Mouse (Mus musculus) layer of hippocampus, adult 2 months (tissue): ENCODE data around the gene Thyn1. TPM values are rescaled to one million over a fixed set of nuclear protein-coding genes. Genes with fewer than 3 reads are reported as not detected.

Experiments
- DNase-seq, 2 experiments: peaks; one replicate each; pipeline ENCODE4 v3.0.0; 2022; ENCODE audit warnings: low spot score in 2 of 2
- H3K27ac ChIP-seq: fragments of 200-600 bp; 2 replicates; pipeline ENCODE4 v1.8.1; 2022
- H3K4me3 ChIP-seq: fragments of 200-600 bp; 2 replicates; pipeline ENCODE4 v1.8.1; 2022; ENCODE audit warnings: mild to moderate bottlenecking
- CTCF ChIP-seq: fragments of 200-600 bp; conservative IDR thresholded peaks from 2 replicates; pipeline ENCODE4 v1.8.1; 2022; ENCODE audit warnings: antibody characterized with exemption, mild to moderate bottlenecking, moderate library complexity
- total RNA-seq, 2 experiments: library from RNA; stranded (reverse); gene quantifications; 2 replicates each; pipeline ENCODE4 v1.2.3; 2021

Thyn1 gene
- total RNA-seq, 2 experiments from 2014 or later, result 98.7 to 107 TPM

DNA sequence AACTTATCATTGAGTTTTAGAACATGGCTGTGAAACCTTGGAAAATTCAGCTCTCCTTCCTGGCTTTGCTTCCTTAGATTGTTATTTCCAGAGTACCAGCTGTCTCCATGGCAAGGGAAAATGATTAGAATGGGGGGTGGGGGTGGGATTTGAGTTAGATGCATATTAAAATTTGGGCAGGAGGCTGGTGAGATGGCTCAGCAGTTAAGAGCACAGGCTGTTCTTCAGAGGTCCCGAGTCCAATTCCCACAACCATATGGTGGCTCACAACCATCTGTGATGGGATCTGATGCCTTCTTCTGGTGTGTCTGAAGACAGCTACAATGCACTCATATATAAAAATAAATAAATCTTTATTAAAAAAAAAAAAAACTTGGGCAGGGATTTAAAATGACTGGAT is 6.4 kb downstream of the Thyn1 start:
- Histone ChIP-seq H3K27ac (peak overlapping the region; percentile 91), H3K4me3 (no peak overlapping the region)
- TF ChIP-seq CTCF, result no peak
- peak; percentile 67 to 83 for DNase-seq

DNA sequence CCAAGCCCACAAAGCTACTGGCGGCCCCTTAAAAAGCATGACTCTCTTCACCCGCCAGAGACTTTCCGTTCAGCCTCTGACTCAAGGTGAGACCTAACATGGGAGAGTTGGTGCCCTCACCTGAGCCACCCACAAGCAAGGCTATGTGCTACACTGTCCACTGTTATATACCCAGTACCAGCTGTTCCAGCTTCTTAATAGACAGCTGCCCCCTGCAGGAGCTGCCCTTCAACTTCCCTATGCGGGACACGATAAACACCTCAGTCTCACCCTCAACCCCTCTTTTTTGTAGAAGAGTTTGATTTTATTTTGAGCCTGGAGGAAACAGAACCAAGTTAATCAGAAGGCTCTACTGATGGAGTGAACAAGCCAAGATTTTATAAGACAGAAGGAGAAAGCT is 7.4 kb downstream of the Thyn1 start:
- no peak for DNase-seq
- H3K4me3 ChIP-seq, result no peak overlapping the region
- peak; percentile 29; the same call in 1 of the 2 replicates for TF ChIP-seq CTCF
- peak overlapping the region; percentile 91 for H3K27ac ChIP-seq

DNA sequence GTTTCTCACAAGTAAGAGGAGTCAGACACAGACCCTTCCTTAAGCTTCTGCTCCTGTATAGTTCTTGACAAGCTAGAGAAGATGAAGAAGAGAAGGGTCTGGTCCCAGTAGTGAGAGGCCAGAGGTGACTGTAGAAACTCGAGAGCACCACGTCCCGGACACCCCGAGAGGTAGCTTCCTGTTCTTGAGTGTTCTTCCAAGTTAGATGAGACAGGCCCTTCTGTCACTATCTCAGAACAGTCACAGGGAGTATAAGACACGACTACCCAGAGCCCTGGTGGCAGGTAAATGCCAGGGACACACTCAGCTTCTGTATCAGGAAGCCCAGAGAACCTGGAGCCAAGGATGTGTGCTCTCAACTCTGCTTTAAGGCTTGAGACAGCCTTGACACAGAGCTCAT is 9.7 kb downstream of the Thyn1 start:
- Histone ChIP-seq H3K27ac (peak overlapping the region; percentile 91; the same call in 1 of the 2 replicates), H3K4me3 (no peak overlapping the region)
- DNase-seq, result no peak
- TF ChIP-seq CTCF, result no peak

DNA sequence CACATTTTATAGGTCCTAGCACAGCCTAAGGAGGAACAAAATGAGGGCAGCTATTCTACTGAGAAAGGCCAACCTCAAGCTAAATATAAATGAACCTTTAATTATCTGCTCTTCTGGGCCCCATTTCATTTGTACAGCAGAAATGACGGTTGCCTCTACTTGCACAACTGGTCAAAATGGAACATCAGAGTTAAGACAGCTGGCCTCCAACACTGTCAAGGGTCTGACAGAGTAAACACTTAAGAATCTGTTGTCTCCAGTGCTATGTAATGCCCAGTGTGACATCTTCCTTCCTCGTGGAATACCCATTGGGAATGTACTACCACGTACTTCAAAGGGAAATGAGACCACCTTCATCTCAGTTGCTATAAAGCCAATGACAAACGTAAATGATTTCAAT is 12.1 kb downstream of the Thyn1 start:
- no peak for DNase-seq
- Histone ChIP-seq H3K27ac (no peak overlapping the region), H3K4me3 (no peak overlapping the region)
- TF ChIP-seq CTCF, result no peak

DNA sequence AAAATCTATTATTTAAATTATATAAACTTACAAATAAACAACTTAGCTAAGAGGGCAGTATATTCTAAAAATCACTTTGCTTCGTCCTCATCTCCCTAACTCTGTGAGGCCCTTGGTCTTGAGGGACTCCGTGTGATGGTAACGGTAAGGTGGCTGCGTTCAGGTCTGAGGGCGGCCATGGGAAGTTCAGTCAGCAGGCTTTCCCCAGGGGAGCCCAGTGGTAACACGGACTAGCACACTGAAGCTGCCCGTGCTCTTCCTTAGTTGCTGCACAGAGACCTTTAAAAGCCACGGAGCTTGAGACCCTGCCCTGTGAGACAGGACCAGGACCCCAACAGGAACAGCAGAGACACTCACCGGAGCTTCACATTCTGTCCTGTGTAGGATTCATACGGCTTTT is 19.5 kb downstream of the Thyn1 start:
- H3K27ac ChIP-seq, result no peak overlapping the region
- DNase-seq, result no peak
- H3K4me3 ChIP-seq, result no peak overlapping the region
- TF ChIP-seq CTCF, result no peak

DNA sequence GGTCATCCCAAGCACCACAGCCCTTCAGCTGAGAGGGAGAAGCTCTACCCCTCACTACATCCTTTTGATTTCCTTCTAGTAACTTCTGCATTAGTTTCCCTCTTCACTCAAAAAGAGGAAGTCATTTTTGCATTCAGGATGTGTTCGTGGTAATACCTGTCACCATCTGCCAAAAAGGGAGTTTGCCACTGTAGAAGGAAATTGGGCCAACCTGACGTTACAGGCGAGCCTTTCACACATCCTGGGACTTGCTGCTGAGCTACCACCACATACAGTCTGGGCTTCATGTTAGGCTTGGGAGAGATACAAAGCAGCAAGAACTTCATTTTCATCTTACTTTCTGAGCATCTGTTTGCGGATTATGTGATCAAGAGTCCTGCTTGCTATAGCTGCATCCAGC is 24.2 kb downstream of the Thyn1 start:
- Histone ChIP-seq H3K27ac (no peak overlapping the region), H3K4me3 (peak overlapping the region; percentile 13; the same call in 1 of the 2 replicates)
- no peak for TF ChIP-seq CTCF
- no peak for DNase-seq

DNA sequence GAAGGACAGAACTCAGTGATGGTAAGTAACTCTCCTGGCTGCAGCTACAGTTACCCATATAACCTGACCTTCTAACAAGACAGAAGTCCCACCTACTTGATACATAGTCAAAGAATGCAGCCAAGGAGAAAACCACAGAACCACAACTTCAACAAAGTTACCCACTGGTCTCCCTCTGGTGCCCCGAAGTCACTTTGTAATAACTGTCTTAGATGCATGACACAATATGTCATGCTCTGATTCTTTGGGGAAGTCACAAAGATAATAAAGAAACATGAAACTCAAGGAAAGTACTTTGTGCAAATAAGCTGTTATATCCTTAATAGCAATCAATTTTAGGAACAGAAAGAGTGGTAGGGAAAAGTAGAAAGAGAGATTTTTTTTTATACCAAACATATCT is 27.2 kb downstream of the Thyn1 start:
- H3K27ac ChIP-seq, result no peak overlapping the region
- peak overlapping the region; percentile 100 for H3K4me3 ChIP-seq
- no peak for TF ChIP-seq CTCF
- no peak for DNase-seq

DNA sequence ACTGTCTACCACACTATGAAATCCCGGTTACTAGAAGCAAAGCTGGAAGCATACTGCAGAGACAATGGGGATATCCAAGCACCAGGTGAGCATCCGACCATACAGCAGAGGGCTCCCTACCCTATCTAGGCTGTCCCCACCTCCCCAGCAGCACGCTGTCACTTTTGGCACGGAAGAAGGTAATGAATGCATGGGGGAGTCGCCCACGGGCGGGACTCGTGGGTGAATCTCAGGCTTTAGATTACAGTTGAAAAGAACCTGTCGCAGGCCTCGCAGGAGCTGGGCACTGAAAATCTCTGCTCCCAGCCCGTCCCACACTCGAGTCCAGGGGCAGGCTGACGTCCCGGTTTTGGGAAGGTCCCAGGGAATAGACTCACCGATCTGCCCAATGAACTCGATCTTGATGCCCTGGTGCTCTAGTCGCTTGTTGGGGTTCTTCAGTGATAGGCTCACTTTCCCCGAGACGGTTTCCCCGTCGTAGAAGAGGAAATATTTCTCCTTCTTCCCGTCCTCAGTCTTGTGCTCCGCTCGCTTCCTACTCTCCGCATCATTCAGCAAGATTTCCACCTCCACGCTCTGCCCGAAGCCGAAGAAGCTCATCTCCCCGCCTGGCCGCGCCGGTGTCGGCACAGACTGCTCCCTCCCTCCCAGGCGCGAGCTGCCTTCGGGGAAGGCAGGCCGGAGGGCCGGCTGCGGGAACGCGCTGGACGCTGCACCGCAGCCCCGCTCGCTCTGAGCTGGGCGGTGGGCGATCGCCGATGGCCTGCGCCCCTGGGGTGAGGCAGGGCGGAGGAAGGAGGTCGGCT is 29.7 kb downstream of the Thyn1 start:
- peak overlapping the region; percentile 100 for H3K4me3 ChIP-seq
- peak; percentile 53 for TF ChIP-seq CTCF
- peak; percentile 60 to 73 for DNase-seq
- H3K27ac ChIP-seq, result peak overlapping the region; percentile 94

DNA sequence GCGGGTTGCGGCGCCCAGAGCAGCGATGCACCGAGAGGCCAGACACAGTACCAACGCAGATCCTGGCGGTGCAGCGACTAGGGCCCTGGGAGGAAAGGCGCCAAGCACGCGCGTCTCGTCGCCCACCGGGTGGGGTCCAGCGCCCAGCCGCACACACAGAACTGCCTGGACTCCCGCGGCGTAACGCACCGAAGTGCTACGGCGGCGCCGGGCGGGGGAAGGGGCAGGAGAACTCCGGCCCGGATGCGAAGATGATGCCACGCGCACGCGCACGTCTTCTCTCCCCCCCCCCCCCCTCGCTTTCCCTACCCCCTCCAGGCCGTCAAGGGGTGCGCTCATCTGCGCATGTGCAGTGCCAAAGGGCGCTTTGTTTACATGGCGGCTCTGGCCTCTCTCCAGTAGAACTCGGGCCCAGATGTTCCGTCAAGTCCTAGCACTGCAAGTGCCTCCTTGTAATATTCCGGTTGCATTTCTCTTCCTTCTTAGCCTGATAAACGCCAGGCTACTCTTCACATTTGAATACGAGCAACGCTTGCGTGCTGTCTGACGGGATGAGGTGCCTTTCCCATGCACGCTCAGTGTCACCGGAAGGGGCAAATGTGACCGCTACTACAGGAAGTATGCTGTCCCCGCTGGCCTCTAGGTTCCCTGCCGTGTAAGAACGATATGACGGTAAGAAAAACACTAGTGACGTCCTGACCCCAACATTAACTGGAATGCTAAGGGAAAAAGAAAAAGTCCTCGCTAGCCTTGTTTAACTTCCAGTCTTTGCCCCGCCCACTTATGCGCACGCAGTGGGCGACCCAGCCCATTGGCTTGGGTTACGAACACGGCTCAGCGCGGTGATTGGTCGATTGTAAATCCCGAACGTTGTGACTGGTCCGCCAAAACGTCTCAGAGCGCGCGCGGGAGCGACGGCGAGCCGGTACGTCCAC is 30.6 kb downstream of the Thyn1 start, which contains the start of the genes Vps26b and Ncapd3:
Gene Vps26b (minus strand): TSS at position 238 of the 935 bp plus-strand sequence.
Gene Ncapd3 (plus strand): TSS at position 348 of the 935 bp plus-strand sequence.
- Histone ChIP-seq H3K27ac (peak within 1 kb of the TSS; percentile 94), H3K4me3 (peak within 1 kb of the TSS; percentile 100)
- peak; percentile 60 for TF ChIP-seq CTCF
- DNase-seq, result peak; percentile 94 to 95

DNA sequence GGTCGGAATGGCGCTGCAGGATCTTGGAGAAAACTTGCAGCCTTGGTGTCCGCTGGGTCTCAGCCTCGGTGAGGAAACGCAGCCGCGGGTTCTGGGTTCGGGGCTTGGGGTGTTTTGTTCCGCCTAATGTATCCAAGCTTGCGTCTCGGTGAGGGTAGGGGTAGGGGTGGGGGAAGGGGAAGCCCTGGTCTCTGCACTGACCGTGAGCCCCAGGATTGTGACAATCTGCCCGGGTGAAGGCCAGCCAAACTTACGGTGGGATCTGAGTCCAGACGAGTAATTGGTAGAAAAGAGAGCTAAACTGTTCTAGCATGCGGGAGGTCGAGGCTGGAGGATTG is 31.2 kb downstream of the Thyn1 start:
- H3K27ac ChIP-seq, result peak overlapping the region; percentile 94
- H3K4me3 ChIP-seq, result peak overlapping the region; percentile 100
- no peak for TF ChIP-seq CTCF
- no peak for DNase-seq

DNA sequence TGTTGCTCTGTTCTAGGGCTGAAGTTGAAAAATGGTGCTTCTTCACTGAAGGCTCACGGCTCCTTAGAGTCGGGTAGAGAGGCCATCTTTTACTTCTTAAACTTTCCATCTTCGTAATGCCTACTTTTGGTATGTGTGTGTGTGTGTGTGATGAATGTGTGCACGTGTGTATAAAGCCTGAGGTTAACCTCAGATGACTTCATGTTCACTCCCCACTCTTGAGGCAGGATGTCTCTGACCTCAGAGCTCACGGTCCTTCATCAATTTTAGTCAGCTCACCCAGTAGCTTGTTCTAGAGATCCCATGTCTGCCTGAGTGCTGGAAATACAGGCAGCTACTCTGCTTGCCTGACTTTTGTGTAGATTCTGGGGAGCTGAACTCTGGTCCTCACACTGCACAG is 44.4 kb downstream of the Thyn1 start:
- Histone ChIP-seq H3K27ac (no peak overlapping the region), H3K4me3 (no peak overlapping the region)
- no peak for DNase-seq
- no peak for TF ChIP-seq CTCF

DNA sequence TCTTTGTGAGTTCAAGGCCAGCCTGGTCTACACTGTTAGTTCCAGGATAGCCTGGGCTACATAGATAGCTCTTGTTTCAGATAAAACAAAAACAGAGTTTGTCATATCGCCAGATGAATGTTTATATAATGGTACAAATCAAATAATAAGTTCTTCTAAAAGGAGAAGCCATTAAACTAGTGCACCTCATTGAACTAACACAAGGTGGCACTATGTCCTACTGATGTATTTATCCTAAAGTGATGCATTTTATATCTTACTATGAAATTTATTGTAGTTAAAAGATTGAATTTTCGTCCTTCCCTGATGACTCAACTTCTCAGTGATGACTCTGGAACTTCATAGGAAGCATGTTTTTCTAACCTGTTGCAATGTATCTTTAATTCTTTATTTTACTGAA is 50.0 kb downstream of the Thyn1 start:
- no peak for DNase-seq
- Histone ChIP-seq H3K4me3 (no peak overlapping the region), H3K27ac (no peak overlapping the region)
- TF ChIP-seq CTCF, result peak; percentile 77

Other genes starting within 250 kb of the Thyn1 start
- gene Glb1l2, start 193.2 kb upstream of the Thyn1 start, total RNA-seq, result under 1 TPM; 0.49 to 0.69 TPM
- not detected for gene Glb1l3, start 138.8 kb upstream of the Thyn1 start, total RNA-seq
- gene Gm1110, start 76.6 kb upstream of the Thyn1 start, total RNA-seq, result not detected
- gene Acad8, start 144 bp upstream of the Thyn1 start, total RNA-seq, result 10 to 100 TPM; 37.6 to 40.7 TPM
- 100 to 1,000 TPM; 106 to 111 TPM for gene Vps26b, start 30.4 kb downstream of the Thyn1 start, total RNA-seq
- gene Ncapd3, start 30.5 kb downstream of the Thyn1 start, total RNA-seq, result 10 to 100 TPM; 18.8 to 19.6 TPM
- 10 to 100 TPM; 36.4 to 42.3 TPM for gene Jam3, start 155.7 kb downstream of the Thyn1 start, total RNA-seq